Mouse (Mus musculus): ENCODE results near the gene Prrc2b. TPM values are rescaled to one million over a fixed set of nuclear protein-coding genes. Genes with fewer than 3 reads are reported as not detected.

Gene Prrc2b
- polyA plus RNA-seq, 1 experiment from 2014 or later, result 51.7 TPM

GRCm38 (mm10) chr2:32240591-32240990 is 89.7 kb downstream of the Prrc2b start:
- no peak overlapping the region for H3K27ac ChIP-seq
- H3K4me2 ChIP-seq, result no peak overlapping the region
- 82% methylated on average over 5 of the region's 5 CpGs for WGBS
- 0 out of 2 replicates have a peak, but pooled peaks cover 17% of the 10 kb centered on the region for H3K36me3 ChIP-seq
- no peaks in the 10 kb centered on the region for H3K27me3 ChIP-seq
- H3K9ac ChIP-seq, result no peak overlapping the region
- ATAC-seq (ENCODE audit: borderline replicate concordance, extremely low read depth, low FRiP score, low TSS enrichment), result no peak
- peaks cover 12% of the 10 kb centered on the region for H3K4me1 ChIP-seq
- H3K9me3 ChIP-seq, result no peaks in the 10 kb centered on the region
- no peak overlapping the region for H3K4me3 ChIP-seq

GRCm38 (mm10) chr2:32242986-32243385 is 92.1 kb downstream of the Prrc2b start:
- no peak for ATAC-seq (ENCODE audit: borderline replicate concordance, extremely low read depth, low FRiP score, low TSS enrichment)
- peaks cover 21% of the 10 kb centered on the region; the same call in 1 of the 2 replicates for H3K36me3 ChIP-seq

GRCm38 (mm10) chr2:32246741-32247140 is 95.9 kb downstream of the Prrc2b start:
- WGBS, result 80% methylated on average over 4 of the region's 4 CpGs
- Histone ChIP-seq H3K9me3 (no peaks in the 10 kb centered on the region), H3K27ac (no peak overlapping the region), H3K4me3 (no peak overlapping the region), H3K9ac (no peak overlapping the region), H3K4me1 (0 out of 2 replicates have a peak, but pooled peaks cover under 1% of the 10 kb centered on the region), H3K4me2 (no peak overlapping the region), H3K36me3 (peaks cover 44% of the 10 kb centered on the region), H3K27me3 (no peaks in the 10 kb centered on the region)
- ATAC-seq (ENCODE audit: borderline replicate concordance, extremely low read depth, low FRiP score, low TSS enrichment), result no peak

More at GRCm38 (mm10) chr2:32242986-32243385, 92.1 kb downstream of the Prrc2b start:
- Histone ChIP-seq H3K27me3 (no peaks in the 10 kb centered on the region), H3K4me2 (no peak overlapping the region), H3K4me3 (no peak overlapping the region), H3K9ac (no peak overlapping the region), H3K27ac (no peak overlapping the region), H3K9me3 (no peaks in the 10 kb centered on the region), H3K4me1 (peaks cover under 1% of the 10 kb centered on the region)
- 76% methylated on average over 4 of the region's 4 CpGs for WGBS

DNA sequence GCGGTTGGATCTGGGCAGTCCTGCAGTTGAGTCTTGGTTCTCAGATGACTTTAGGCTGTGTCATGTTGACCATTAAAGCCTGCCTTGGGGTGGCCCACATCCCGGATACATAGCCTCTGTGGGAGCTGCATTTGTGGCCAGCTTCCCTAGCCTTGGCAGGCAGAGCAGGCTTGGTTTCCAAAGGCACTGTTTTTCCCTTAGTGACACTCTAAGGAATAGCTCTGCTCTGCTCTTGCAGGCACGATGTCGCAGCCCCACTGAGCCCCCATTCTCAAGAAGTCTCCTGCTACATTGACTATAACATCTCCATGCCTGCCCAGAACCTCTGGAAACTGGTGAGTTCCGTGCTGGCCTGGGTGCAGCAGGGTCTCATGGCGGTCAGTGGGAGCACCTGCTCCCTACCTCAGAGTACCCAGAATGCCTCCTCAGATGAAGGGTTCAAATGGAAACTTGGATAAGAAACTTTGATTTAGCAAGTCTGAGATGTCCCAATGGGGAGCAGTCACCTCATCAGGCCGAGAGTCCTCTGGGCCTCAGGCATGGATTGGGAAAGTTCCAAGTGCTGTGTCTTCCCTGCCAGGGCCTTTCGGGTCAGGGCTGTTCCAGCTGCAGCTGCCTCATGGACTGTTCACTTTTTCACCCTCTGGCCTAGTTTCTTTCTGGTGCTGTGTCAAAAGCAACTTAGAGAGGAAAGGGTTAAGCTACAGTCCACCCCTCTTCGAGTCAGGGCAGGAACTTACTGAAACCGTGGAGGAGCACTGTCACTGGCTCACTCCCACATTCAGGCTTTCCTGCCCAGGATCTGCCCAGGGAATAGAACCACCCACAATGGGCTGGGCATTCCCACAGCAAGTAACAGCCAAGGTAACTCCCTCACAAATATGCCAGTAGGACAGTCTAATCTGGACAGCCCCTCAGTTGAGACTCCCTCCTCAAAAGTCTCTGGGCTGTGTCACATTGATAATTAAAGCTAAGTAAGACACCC is 97.8 kb downstream of the Prrc2b start:
- Histone ChIP-seq H3K4me3 (no peak overlapping the region), H3K9ac (no peak overlapping the region), H3K4me1 (peaks cover 9% of the 10 kb centered on the region), H3K27me3 (no peaks in the 10 kb centered on the region), H3K36me3 (peaks cover 48% of the 10 kb centered on the region), H3K9me3 (no peaks in the 10 kb centered on the region), H3K4me2 (no peak overlapping the region), H3K27ac (no peak overlapping the region)
- no peak for ATAC-seq (ENCODE audit: borderline replicate concordance, extremely low read depth, low FRiP score, low TSS enrichment)
- WGBS, result 73% methylated on average over 10 of the region's 10 CpGs

DNA sequence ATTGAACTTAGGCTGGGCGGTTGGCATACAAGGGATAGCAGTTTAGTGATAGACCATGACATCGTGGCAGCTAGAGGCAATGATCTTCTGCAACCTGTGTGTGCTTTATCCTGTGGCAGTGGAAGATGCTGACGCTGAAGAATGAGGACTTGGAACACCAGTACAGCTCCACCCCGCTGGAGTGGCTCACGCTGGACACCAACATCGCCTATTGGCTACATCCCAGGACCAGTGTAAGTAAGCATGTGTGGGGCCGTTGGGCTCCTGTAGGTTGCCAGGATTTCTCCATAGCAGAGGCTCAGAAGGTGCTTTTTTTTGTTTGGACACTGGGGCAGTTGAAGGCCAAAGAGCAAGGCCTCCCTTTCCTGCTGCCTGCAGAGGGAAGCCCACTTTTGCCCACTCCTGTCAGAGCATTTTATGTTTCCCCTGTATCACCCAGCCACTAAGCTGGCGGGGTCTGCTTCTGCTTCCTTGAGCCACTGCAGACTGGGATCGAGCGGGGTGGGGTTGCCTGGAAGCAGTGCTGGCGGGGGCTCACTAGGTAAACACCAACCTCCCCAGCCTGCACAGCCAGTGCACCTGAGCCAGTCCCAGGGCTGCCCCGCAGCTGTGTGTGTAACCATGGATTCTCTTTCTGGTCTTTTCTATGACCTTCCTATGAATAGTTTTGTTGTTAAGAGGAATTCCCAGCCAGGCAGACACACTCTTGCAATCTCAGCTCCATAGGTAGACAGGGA is 101.1 kb downstream of the Prrc2b start:
- ATAC-seq (ENCODE audit: borderline replicate concordance, extremely low read depth, low FRiP score, low TSS enrichment), result no peak; the same call in 1 of the 2 replicates
- 64% methylated on average over 12 of the region's 12 CpGs for WGBS
- H3K27ac ChIP-seq, result peak overlapping the region; percentile 45

DNA sequence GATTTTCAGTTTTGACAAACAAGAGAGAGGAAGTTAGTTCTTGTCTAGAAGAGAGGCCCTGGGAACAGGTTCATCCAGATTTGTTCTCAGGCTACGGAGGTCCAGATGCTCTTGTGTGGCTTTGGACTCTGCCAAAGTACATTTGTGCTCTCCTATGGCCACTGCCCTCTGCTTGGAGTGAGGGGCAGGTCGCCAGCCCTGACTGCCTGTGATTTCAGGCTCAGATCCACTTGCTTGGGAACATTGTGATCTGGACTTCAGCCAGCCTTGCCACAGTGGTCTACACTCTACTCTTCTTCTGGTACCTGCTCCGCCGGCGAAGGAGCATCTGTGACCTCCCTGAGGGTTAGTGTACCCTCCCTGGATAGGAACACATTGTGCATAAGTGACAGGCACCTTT is 101.8 kb downstream of the Prrc2b start:
- H3K4me1 ChIP-seq, result peaks cover 9% of the 10 kb centered on the region
- no peak for ATAC-seq (ENCODE audit: borderline replicate concordance, extremely low read depth, low FRiP score, low TSS enrichment)
- H3K9ac ChIP-seq, result no peak overlapping the region
- no peak overlapping the region for H3K4me3 ChIP-seq
- no peaks in the 10 kb centered on the region for H3K27me3 ChIP-seq
- peaks cover 62% of the 10 kb centered on the region for H3K36me3 ChIP-seq
- H3K4me2 ChIP-seq, result no peak overlapping the region
- 74% methylated on average over 5 of the region's 5 CpGs for WGBS
- peak overlapping the region; percentile 45 for H3K27ac ChIP-seq
- H3K9me3 ChIP-seq, result no peaks in the 10 kb centered on the region

More for the DNA sequence above, 101.1 kb downstream of the Prrc2b start:
- Histone ChIP-seq H3K4me1 (peaks cover 9% of the 10 kb centered on the region), H3K36me3 (peaks cover 59% of the 10 kb centered on the region), H3K27me3 (no peaks in the 10 kb centered on the region), H3K9ac (no peak overlapping the region; the same call in 1 of the 2 replicates), H3K4me2 (no peak overlapping the region), H3K4me3 (no peak overlapping the region), H3K9me3 (no peaks in the 10 kb centered on the region)

GRCm38 (mm10) chr2:32253352-32253751 is 102.5 kb downstream of the Prrc2b start:
- Histone ChIP-seq H3K36me3 (peaks cover 63% of the 10 kb centered on the region), H3K9ac (no peak overlapping the region), H3K4me3 (no peak overlapping the region), H3K27me3 (no peaks in the 10 kb centered on the region), H3K4me1 (peaks cover 9% of the 10 kb centered on the region), H3K9me3 (no peaks in the 10 kb centered on the region), H3K4me2 (no peak overlapping the region), H3K27ac (no peak overlapping the region)
- WGBS, result 63% methylated on average over 1 of the region's 1 CpGs
- ATAC-seq (ENCODE audit: borderline replicate concordance, extremely low read depth, low FRiP score, low TSS enrichment), result no peak

DNA sequence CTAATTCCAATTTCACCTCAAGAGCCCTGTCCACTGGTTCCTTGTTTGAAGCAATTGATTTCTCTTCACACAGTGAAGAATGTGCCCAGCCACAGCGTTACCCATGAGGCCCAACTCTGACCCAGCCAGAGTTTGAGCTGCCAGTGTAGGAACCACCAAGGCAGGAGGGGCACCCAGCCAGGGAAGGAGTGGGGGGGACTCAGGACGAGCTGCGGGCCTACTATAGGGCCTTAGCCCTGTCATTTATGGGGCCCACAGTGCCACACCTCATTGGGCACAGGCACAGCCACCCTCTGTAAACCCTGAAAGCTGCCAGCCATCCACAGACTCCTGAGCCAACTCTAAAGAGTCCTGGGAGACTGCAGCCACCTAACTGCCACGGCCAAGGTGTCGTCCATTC is 103.7 kb downstream of the Prrc2b start:
- H3K36me3 ChIP-seq, result peaks cover 53% of the 10 kb centered on the region

DNA sequence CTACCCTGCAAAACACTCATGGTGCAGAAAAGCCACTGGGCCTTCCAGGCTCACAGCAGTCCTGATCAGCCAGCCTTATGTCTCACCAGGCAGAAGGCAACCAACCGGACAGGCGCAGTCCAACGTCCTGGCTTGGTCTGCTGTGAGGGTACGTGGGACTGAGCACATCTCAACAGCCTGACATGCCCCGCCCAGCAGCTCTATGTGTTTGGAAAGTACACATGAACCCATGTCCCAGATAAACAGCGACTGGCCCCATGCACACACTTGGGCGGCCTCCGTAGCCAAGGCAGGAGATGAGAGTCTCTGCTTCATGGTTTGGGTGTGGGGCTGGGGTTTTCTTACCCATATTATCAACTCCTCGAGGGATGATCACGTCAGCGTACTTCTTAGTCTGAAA is 105.4 kb downstream of the Prrc2b start:
- Histone ChIP-seq H3K4me3 (no peak overlapping the region), H3K27me3 (no peaks in the 10 kb centered on the region), H3K4me2 (no peak overlapping the region), H3K9me3 (no peaks in the 10 kb centered on the region), H3K27ac (no peak overlapping the region), H3K36me3 (peaks cover 45% of the 10 kb centered on the region), H3K4me1 (peaks cover 19% of the 10 kb centered on the region), H3K9ac (no peak overlapping the region)
- 83% methylated on average over 11 of the region's 11 CpGs for WGBS
- ATAC-seq (ENCODE audit: borderline replicate concordance, extremely low read depth, low FRiP score, low TSS enrichment), result no peak

More for the DNA sequence above, 103.7 kb downstream of the Prrc2b start:
- H3K4me3 ChIP-seq, result no peak overlapping the region
- peaks cover 19% of the 10 kb centered on the region for H3K4me1 ChIP-seq
- no peak overlapping the region for H3K4me2 ChIP-seq
- H3K9me3 ChIP-seq, result no peaks in the 10 kb centered on the region
- ATAC-seq (ENCODE audit: borderline replicate concordance, extremely low read depth, low FRiP score, low TSS enrichment), result no peak
- H3K9ac ChIP-seq, result no peak overlapping the region
- H3K27me3 ChIP-seq, result no peaks in the 10 kb centered on the region
- no peak overlapping the region for H3K27ac ChIP-seq
- 73% methylated on average over 5 of the region's 5 CpGs for WGBS

DNA sequence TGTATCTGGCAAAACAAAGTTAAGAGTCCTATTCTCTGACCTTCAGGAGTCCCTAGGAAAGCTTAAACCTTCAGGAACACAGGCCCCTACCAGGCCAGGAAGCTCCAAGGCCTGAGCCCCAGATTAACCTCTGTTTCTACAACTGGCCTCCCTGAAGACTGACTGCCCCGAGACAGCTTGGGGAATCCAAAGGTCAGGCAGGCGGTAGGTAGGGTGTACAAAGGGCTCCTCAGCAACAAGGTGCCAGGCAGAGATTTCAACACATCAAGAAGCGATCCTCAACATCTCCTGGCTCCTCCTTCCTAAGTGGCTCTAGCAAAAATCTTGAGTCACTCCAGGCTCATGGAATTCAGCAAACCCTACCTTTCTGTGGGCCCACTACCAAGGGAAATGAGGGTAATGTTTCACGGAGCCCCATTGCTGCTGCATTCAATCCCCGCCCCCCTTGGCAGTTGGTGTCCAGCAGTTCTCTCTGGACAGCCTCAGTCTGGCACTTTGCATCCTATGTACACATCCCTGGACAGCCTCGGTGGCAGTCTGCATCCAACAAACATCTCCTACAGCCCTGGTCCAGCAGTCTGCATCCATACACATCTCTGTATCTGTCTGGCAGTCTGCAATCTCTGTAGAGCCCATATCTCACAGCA is 108.1 kb downstream of the Prrc2b start:
- Histone ChIP-seq H3K9ac (peak overlapping the region; percentile 87), H3K4me2 (peak overlapping the region; percentile 59), H3K4me1 (peaks cover 9% of the 10 kb centered on the region), H3K27me3 (no peaks in the 10 kb centered on the region), H3K36me3 (peaks cover 27% of the 10 kb centered on the region), H3K27ac (no peak overlapping the region), H3K4me3 (peak overlapping the region; percentile 80), H3K9me3 (no peaks in the 10 kb centered on the region)
- ATAC-seq (ENCODE audit: borderline replicate concordance, extremely low read depth, low FRiP score, low TSS enrichment), result no peak
- WGBS, result 41% methylated on average over 6 of the region's 6 CpGs

DNA sequence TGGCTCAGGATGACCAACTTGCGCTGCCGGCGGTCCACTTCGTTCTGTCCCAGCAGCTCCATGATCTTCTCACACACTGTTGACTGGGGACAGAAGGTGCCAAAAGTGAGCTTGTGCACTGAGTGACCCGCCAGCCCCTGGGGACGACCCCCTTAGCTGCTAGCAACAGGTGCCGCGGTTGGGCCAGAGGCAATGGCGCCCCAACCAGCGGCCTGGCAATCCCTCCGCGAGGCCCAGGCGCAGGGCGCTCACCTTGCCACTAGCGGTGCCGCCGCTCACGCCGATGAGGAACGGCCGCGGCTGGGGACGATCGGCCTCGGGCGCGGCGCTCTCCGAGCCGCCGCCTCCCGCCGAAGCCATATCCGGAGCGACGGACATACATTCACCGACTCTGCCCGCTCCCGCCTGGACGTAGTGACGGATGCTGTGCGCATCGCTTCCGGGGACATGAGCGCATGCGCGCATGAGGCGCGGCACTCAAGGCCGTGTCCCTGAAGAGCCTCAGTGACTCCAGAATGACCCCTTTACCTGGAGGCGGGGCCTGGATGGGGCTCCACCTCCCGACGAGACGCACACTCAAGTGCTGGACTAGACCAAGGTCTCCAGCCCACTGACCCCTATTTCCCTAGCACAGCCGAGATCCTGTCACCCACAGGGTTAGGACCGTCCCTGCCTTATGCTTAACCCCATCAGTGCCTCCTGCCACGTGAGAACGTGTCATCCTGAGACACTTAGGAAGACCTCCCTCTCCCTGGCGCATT is 109.0 kb downstream of the Prrc2b start, which contains the start of gene Uck1:
Uck1 (minus strand) TSS at position 503 of the 761 bp plus-strand sequence.
- Histone ChIP-seq H3K9me3 (no peaks in the 10 kb centered on the region), H3K4me3 (peak within 1 kb of the TSS; percentile 80), H3K27ac (peak within 1 kb of the TSS; percentile 75), H3K36me3 (peaks cover 22% of the 10 kb centered on the region), H3K4me2 (peak within 1 kb of the TSS; percentile 59), H3K27me3 (no peaks in the 10 kb centered on the region), H3K9ac (peak within 1 kb of the TSS; percentile 87), H3K4me1 (peaks cover 9% of the 10 kb centered on the region)
- WGBS, result under 1% methylated on average over 59 of the region's 59 CpGs
- peak; percentile 89 for ATAC-seq (ENCODE audit: borderline replicate concordance, extremely low read depth, low FRiP score, low TSS enrichment)

Measured in lung, embryonic 15.5 days (tissue).